Mouse (Mus musculus): ENCODE data around the gene Lmna. TPM values are rescaled to one million over a fixed set of nuclear protein-coding genes. Genes with fewer than 3 reads are reported as not detected.

Gene Lmna
- 80.9 and 128 TPM in 2 replicates for polyA plus RNA-seq (2012)

DNA sequence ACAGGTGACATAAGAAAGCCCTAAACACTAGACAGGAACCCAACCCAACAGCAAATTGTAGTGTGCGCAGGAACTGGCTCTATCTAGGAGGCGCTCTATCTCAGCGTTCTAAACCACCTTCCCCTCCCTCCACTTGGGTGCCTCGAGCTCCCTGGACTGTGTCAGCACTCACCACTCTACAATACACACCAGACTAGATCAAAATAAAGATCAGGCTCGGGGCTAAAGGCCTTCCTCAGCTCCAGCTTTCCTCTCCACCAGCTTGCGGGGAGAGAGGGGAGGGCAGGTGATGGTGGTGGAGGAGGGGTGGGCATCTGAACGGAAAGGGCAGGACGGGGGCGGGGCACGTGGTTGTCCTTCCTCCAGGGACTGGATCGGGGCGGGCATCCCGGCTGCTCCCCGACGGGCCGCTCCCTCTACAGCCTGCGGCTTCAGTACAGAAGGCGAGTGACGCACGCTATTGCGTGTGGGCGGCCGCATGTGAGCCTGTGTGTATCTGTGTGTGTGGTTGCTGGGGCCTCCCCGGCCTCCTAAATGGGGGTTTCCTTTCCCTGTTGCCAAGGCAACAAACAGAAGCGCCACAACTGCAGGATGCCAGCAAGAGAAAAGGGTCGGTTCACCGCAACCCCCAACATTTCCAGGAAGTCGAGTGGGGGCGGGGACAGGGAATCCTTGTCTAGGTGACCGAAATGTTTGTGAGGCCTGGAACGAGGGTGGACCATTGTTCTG lies at the start of gene Lmna:
Gene Lmna, minus strand, starts transcription at position 265 of the 729 bp plus-strand sequence.

DNA sequence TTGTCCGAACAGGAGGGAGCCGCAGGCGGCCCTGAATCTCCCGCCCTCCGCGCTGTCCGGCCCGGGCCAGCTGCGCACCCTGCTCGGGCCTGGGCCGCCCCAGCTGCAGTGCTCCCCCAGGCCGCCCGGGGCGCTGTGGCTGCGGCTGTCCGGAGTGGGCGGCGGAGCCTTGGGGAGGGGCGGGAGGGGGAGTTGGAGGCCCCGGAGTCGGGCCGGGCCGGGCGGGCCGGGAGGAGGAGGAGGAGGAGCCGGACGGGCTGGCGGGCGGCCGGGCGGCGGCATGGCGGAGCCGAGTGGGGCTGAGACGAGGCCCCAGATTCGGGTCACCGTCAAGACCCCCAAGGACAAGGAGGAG lies 43.7 kb upstream of the Lmna start, which contains the start of gene Ubqln4:
Gene Ubqln4, plus strand, starts transcription at position 234 of the 355 bp plus-strand sequence.

DNA sequence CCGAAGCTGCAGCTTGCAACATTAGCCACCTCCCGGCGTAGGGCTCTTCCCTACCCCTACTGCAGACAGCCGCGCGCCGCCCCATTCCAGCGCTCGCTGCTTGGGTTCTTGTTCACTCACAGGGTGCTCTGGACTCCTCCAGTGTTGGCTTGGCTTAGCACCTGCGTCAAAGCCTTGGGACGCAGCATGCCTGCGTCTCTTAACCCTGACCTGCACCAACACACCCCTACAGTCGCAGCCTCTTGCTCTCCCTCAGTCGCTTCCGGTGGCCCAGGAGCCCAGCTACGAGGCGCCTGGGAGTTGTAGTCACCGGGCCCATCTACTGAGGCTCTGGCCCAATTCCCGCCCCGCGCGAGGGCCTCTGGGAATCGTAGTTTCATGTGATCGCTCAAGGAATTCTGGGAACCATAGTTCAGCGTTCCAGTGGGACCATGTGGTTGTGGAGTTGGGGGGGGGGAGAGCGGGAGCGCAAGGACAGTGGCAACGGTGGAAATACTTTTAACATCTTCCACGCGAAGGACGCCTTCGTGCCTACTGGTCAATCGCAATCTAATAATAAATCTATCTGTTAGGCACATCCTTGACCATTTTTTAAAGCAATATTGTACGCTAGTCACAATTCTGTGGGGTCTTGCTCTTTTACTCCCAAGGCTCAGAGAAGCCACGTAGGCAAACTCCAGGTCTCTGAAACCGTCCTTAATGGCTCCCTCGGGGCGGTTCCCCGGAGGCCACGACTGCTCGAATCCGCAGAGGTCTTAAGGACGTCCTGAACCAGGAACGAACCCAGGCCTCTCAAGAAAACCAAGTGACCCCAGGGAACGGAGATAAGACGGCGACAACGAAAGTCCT lies 43.1 kb upstream of the Lmna start, which contains the start of gene Lamtor2:
Gene Lamtor2, minus strand, starts transcription at position 399 of the 849 bp plus-strand sequence.

DNA sequence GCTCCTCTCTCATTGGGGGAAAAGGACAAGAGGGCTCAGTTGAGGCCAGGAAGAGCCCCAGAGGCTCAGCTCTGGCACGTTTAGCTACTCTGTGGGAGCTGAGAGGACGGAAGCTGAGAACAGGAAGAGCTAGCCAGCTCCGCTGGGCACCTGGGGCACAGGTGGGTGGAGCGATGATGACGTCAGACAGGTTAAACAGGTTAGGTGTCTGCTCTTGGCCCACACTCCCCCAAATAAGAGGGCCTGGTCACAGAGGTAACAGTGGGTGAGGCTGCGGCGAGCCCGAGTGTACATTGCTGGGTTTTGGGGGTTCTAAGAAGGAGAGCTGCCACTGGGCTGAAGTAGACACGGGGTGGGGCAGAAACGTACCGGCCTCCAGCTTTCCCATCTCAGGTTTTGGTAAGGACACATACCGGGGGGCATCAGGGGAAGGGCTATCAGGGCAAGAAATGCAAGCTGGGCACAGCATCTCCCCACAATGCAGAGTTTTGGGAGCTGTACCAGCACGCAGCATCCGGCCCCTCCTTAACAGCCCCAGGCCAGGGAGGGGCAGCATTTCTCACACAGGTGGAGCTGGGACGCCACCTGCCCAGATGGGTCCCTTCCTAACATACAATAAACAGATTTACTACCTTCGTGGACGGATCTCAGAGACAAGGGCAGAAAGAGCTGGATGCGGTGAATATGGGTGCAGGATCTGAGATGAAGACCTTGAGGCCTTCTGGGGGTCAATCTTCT lies 38.6 kb upstream of the Lmna start, which contains the start of gene Rab25:
Gene Rab25, minus strand, starts transcription at position 121 of the 738 bp plus-strand sequence.

DNA sequence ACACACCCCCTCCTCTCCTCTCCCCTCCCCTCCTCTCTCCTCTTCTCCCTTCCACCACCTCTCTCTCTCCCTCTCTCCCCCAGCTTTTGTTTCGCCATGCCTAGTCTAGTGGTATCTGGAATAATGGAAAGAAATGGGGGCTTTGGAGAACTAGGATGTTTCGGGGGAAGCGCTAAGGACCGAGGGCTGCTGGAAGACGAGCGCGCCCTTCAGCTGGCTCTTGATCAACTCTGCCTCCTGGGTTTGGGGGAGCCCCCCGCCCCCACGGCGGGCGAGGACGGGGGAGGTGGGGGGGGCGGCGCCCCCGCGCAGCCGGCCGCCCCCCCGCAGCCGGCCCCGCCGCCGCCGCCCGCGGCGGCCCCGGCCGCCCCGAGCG lies 22.5 kb upstream of the Lmna start, which contains the start of gene Mex3a:
Gene Mex3a, plus strand, starts transcription at position 97 of the 376 bp plus-strand sequence.

DNA sequence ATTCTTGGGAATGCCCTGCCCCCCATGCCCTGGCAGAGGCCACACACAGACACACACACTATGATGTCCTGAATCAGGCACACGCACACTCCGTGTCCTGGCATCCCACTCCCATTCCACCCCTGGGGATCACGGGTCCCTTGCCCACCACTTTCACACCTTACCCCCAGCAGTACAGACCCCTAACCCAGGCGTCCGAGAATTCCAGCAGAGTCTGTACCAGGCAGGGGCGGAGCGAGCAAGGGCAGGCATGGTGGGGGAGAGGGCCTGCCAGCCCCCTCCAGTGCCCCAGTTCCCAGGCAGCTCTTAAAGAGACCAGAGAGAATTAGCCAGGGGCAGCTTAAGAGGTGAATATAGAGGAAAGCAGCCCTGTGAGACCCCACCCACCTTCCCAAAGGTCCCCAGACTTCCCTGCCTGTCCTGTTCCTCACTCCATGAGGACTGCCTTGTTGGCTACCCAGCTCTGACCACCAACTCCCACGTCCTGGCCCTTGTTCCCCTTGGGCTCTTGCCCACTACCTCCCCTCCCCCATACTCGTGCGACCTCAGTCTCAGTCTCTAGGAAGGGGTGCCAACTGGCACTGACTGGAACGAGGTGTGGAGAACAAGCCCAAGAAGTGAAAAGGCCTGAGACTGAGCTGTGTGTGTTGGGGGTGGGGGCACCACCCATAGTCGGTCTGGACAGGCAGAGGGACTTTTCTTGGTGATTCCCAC lies 48.6 kb downstream of the Lmna start, which contains the start of gene Sema4a:
Gene Sema4a, minus strand, starts transcription at position 200 of the 714 bp plus-strand sequence.

Other genes starting within 250 kb of the Lmna start
- gene Gm38392, start 222.7 kb downstream of the Lmna start, polyA plus RNA-seq (2012) = not detected in 2 replicates
- 0.44 and 1.7 TPM in 2 replicates for gene Tsacc, start 213.0 kb downstream of the Lmna start, polyA plus RNA-seq (2012)
- 28.7 and 37.6 TPM in 2 replicates for gene Cct3, start 212.8 kb downstream of the Lmna start, polyA plus RNA-seq (2012)
- gene Glmp, start 184.9 kb downstream of the Lmna start, polyA plus RNA-seq (2012) = 75.1 and 97.9 TPM in 2 replicates
- gene Tmem79, start 173.8 kb downstream of the Lmna start, polyA plus RNA-seq (2012) = 1.8 and 1.9 TPM in 2 replicates
- gene Smg5, start 173.7 kb downstream of the Lmna start, polyA plus RNA-seq (2012) = 78.6 and 97.0 TPM in 2 replicates
- gene Paqr6, start 145.4 kb downstream of the Lmna start, polyA plus RNA-seq (2012) = 0.06 TPM in 1 of 2 replicates, not detected in the other
- not detected in 2 replicates for gene Bglap3, start 137.2 kb downstream of the Lmna start, polyA plus RNA-seq (2012)
- not detected in 2 replicates for gene Bglap2, start 131.3 kb downstream of the Lmna start, polyA plus RNA-seq (2012)
- gene Bglap, start 125.5 kb downstream of the Lmna start, polyA plus RNA-seq (2012) = not detected in 2 replicates
- gene Pmf1, start 99.6 kb downstream of the Lmna start, polyA plus RNA-seq (2012) = 203 and 221 TPM in 2 replicates
- 8.2 and 8.3 TPM in 2 replicates for gene Slc25a44, start 84.8 kb downstream of the Lmna start, polyA plus RNA-seq (2012)
- gene Sema4a, start 48.8 kb downstream of the Lmna start, polyA plus RNA-seq (2012) = 60.3 and 109 TPM in 2 replicates
- 8.8 and 16.2 TPM in 2 replicates for gene Mex3a, start 22.4 kb upstream of the Lmna start, polyA plus RNA-seq (2012)
- 0.24 and 0.69 TPM in 2 replicates for gene Rab25, start 38.3 kb upstream of the Lmna start, polyA plus RNA-seq (2012)
- 121 and 149 TPM in 2 replicates for gene Lamtor2, start 43.1 kb upstream of the Lmna start, polyA plus RNA-seq (2012)
- gene Ubqln4, start 43.8 kb upstream of the Lmna start, polyA plus RNA-seq (2012) = 74.0 and 78.9 TPM in 2 replicates
- gene Ssr2, start 65.9 kb upstream of the Lmna start, polyA plus RNA-seq (2012) = 298 and 364 TPM in 2 replicates
- 425 and 439 TPM in 2 replicates for gene Arhgef2, start 96.0 kb upstream of the Lmna start, polyA plus RNA-seq (2012)
- gene Rxfp4, start 143.2 kb upstream of the Lmna start, polyA plus RNA-seq (2012) = not detected in 2 replicates
- 14.9 and 17.2 TPM in 2 replicates for gene Khdc4, start 175.8 kb upstream of the Lmna start, polyA plus RNA-seq (2012)
- 13.4 and 15.4 TPM in 2 replicates for gene Rit1, start 206.9 kb upstream of the Lmna start, polyA plus RNA-seq (2012)